Comparison of ENCODE assay signal across 8 mouse cellular contexts in the genomic region with DNA sequence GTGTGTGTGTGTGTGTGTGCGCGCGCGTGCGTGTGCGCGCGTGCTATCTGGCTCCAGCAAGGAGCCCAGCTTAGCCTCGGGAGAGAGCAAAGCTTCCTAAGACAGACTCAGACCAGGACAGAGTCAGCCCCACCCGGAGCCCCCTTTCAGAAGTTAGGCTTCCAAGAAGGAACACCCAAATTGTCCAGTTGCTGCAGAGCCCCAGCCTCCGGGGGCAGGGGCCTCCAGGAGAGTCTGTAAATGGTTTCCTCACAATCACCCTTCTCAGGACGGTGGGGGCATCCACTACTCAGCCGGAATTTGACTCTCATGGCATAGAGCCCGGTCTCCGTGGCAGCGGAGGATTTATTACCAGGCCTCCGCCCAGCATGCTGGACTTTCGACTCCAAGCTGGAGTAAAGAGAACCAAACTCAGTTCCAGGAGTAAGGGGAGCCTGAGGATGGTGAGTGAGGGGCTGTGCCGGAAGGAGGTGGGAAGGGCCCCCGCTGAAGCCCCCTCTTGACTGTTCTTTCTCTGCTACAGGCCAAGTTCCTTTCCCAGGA. TPM values are rescaled to one million over a fixed set of nuclear protein-coding genes. Genes with fewer than 3 reads are reported as not detected.
DNase-seq lines count a peak whose midpoint lies in the region; ATAC-seq lines count a peak whose summit lies in the region.

A gene (plus strand): TSS at position 362 of the 543 bp plus-strand sequence.

- no peaks in the 10 kb centered on the region for H3K27me3 ChIP-seq in kidney, embryonic 14.5 days (ENCODE audit: control insufficient read depth, insufficient read depth, low read length)
- no peaks in the 10 kb centered on the region for H3K27me3 ChIP-seq in stomach, embryonic 14.5 days (ENCODE audit: control insufficient read depth, insufficient read depth, low read length)

- peak within 1 kb of the TSS; percentile 32 for H3K9ac ChIP-seq in kidney, embryonic 14.5 days (ENCODE audit: low read depth, low read length)
- H3K9ac ChIP-seq in stomach, embryonic 14.5 days (replicated peaks; ENCODE audit: low read depth, low read length), result 0 out of 2 replicates have a peak within 1 kb of the TSS, but pooled peaks have one; percentile 3

- peak; percentile 56 for ATAC-seq in common myeloid progenitor, adult 5-6 weeks (replicated peaks; ENCODE audit: low read depth, poor library complexity, severe bottlenecking)
- ATAC-seq in kidney, embryonic 14.5 days (ENCODE audit: low FRiP score, low TSS enrichment), result peak; percentile 82
- peak; percentile 70 for ATAC-seq in stomach, embryonic 14.5 days (ENCODE audit: insufficient number of reproducible peaks, insufficient read depth, low FRiP score, low read depth)

- DNase-seq in Muller cell, postnatal 12 days (ENCODE audit: inconsistent ontology term), result peak; percentile 76
- peak; percentile 70 to 78 for DNase-seq in heart, adult 9 months (ENCODE audit: low spot score in 2 of 2)
- DNase-seq in lung, postnatal 14 days, result peak; percentile 83
- no peak for DNase-seq in left cerebral cortex, postnatal 25 days (ENCODE audit: low spot score in 2 of 2)
- DNase-seq in cerebellum, adult 18-20 months, result no peak

- peak within 1 kb of the TSS; percentile 41 for H3K4me2 ChIP-seq in kidney, embryonic 14.5 days (replicated peaks; ENCODE audit: low read depth, low read length)
- H3K4me2 ChIP-seq in stomach, embryonic 14.5 days (replicated peaks; ENCODE audit: low read depth, low read length), result peak within 1 kb of the TSS; percentile 43

- H3K4me3 ChIP-seq in kidney, embryonic 14.5 days (ENCODE audit: low read length), result peak within 1 kb of the TSS; percentile 22; the same call in 1 of the 2 replicates
- peak within 1 kb of the TSS; percentile 17 for H3K4me3 ChIP-seq in stomach, embryonic 14.5 days (ENCODE audit: low read depth, low read length)

- intact Hi-C loops in left cerebral cortex, postnatal 25 days (cut with DNase I), result no loop called here

- 30% methylated on average over 20 of the region's 20 CpGs for WGBS in kidney, embryonic 14.5 days
- WGBS in stomach, embryonic 14.5 days, result 32% methylated on average over 20 of the region's 20 CpGs

- H3K36me3 ChIP-seq in kidney, embryonic 14.5 days (ENCODE audit: control insufficient read depth, insufficient read depth, low read length), result no peaks in the 10 kb centered on the region
- no peaks in the 10 kb centered on the region for H3K36me3 ChIP-seq in stomach, embryonic 14.5 days (ENCODE audit: control insufficient read depth, insufficient read depth, low read length)

- peak within 1 kb of the TSS; percentile 93 for H3K27ac ChIP-seq in kidney, embryonic 14.5 days (ENCODE audit: low read depth, low read length)
- H3K27ac ChIP-seq in stomach, embryonic 14.5 days (ENCODE audit: low read length), result peak within 1 kb of the TSS; percentile 84

- peaks cover 37% of the 10 kb centered on the region for H3K4me1 ChIP-seq in kidney, embryonic 14.5 days (ENCODE audit: control insufficient read depth, insufficient read depth, low read length)
- peaks cover 37% of the 10 kb centered on the region for H3K4me1 ChIP-seq in stomach, embryonic 14.5 days (ENCODE audit: control insufficient read depth, insufficient read depth, low read length)

- no peaks in the 10 kb centered on the region for H3K9me3 ChIP-seq in kidney, embryonic 14.5 days (ENCODE audit: control insufficient read depth, low read length)
- no peaks in the 10 kb centered on the region for H3K9me3 ChIP-seq in stomach, embryonic 14.5 days (ENCODE audit: control insufficient read depth, low read depth, low read length)

RNA-seq across cellular contexts. Expression of the gene that starts here (rescaled TPM):
- 9.4 TPM in 1 of 2 replicates, not detected in the other for total RNA-seq in common myeloid progenitor, adult 5-6 weeks (2017)
- 59.7 and 72.0 TPM in 2 replicates for polyA plus RNA-seq in kidney, embryonic 14.5 days (2014; fragmentation: Nextera tagmentation; extraction: Ambion mirVana)
- polyA plus RNA-seq in stomach, embryonic 14.5 days (2014; fragmentation: Nextera tagmentation; extraction: Ambion mirVana), result 21.9 and 25.1 TPM in 2 replicates
- total RNA-seq in left cerebral cortex, postnatal 25 days (2021), result 1 to 10 TPM; 1.4 to 2.7 TPM

Comparison
In these comparisons a context has a peak if more than half of its experiments do, and no peak if none do; other contexts are left out.
1. DNase-seq: peak in Muller cell, postnatal 12 days (single experiment), heart, adult 9 months (2 of 2) and lung, postnatal 14 days (single experiment); none in left cerebral cortex, postnatal 25 days (0 of 2) and cerebellum, adult 18-20 months (0 of 2).
2. Peak in every context shown above with its lines, with median percentiles within 50 percentile points of each other: ATAC-seq.